Mouse (Mus musculus): ENCODE measurements around the gene Chrm1. TPM values are rescaled to one million over a fixed set of nuclear protein-coding genes. Genes with fewer than 3 reads are reported as not detected.
A peak's percentile ranks its signal among the peaks of the same experiment; 100 is the strongest.

Gene Chrm1
- not detected for total RNA-seq (2021)

GRCm38 (mm10) chr19:8663360-8663839, at the start of gene Chrm1:
Gene Chrm1, plus strand, starts transcription at chr19:8663789.
- intact Hi-C loops (cut with DNase I): loop anchor here (2.0 to 5.0 kb wide), 2 partner anchors 19 to 86 kb away; no protein-coding TSS in a partner anchor
- DNase-seq: no peak

- intact Hi-C loops (cut with DNase I): no loop called here
- no peak for DNase-seq
Observed at GRCm38 (mm10) chr19:8614343-8614742, 49.2 kb upstream of the Chrm1 start.

GRCm38 (mm10) chr19:8616314-8616713, 47.3 kb upstream of the Chrm1 start:
- intact Hi-C loops (cut with DNase I): no loop called here
- DNase-seq: no peak

GRCm38 (mm10) chr19:8617904-8618303, 45.7 kb upstream of the Chrm1 start, which contains the start of gene Slc22a6:
Gene Slc22a6, plus strand, starts transcription at chr19:8618039.
- DNase-seq: no peak
- intact Hi-C loops (cut with DNase I): no loop called here

GRCm38 (mm10) chr19:8621098-8621497, 42.5 kb upstream of the Chrm1 start:
- intact Hi-C loops (cut with DNase I): no loop called here
- no peak for DNase-seq

- intact Hi-C loops (cut with DNase I): no loop called here
- DNase-seq: peak in 1 of 2 experiments; percentile 30
Observed at GRCm38 (mm10) chr19:8630249-8630648, 33.3 kb upstream of the Chrm1 start.

GRCm38 (mm10) chr19:8630826-8631225, 32.8 kb upstream of the Chrm1 start:
- peak; percentile 20 to 37 for DNase-seq

GRCm38 (mm10) chr19:8632029-8632428, 31.6 kb upstream of the Chrm1 start:
- DNase-seq: no peak
- intact Hi-C loops (cut with DNase I): no loop called here

More at GRCm38 (mm10) chr19:8630826-8631225, 32.8 kb upstream of the Chrm1 start:
- intact Hi-C loops (cut with DNase I): no loop called here

GRCm38 (mm10) chr19:8642086-8642485, 21.5 kb upstream of the Chrm1 start:
- no peak for DNase-seq
- intact Hi-C loops (cut with DNase I): no loop called here

- no peak for DNase-seq
- intact Hi-C loops (cut with DNase I): no loop called here
Observed at GRCm38 (mm10) chr19:8646393-8646792, 17.2 kb upstream of the Chrm1 start.

- intact Hi-C loops (cut with DNase I): no loop called here
- peak; percentile 21 to 52 for DNase-seq
Observed at GRCm38 (mm10) chr19:8655833-8656232, 7.8 kb upstream of the Chrm1 start.

GRCm38 (mm10) chr19:8656341-8656740, 7.2 kb upstream of the Chrm1 start:
- intact Hi-C loops (cut with DNase I): no loop called here
- peak; percentile 27 to 28 for DNase-seq

GRCm38 (mm10) chr19:8661821-8662307, 1.7 kb upstream of the Chrm1 start:
- peak; percentile 19 to 28 for DNase-seq
- intact Hi-C loops (cut with DNase I): loop anchor here (2.0 to 5.0 kb wide), 2 partner anchors 21 to 85 kb away; no protein-coding TSS in a partner anchor

GRCm38 (mm10) chr19:8662337-8662736, 1.3 kb upstream of the Chrm1 start:
- intact Hi-C loops (cut with DNase I): loop anchor here (2.0 to 5.0 kb wide), 2 partner anchors 20 to 85 kb away; no protein-coding TSS in a partner anchor
- peak; percentile 35 to 69 for DNase-seq

- intact Hi-C loops (cut with DNase I): loop anchor here (2.0 to 5.0 kb wide), 2 partner anchors 19 to 87 kb away; no protein-coding TSS in a partner anchor
- DNase-seq: no peak
Observed at GRCm38 (mm10) chr19:8663911-8664421, 377 bp downstream of the Chrm1 start.

GRCm38 (mm10) chr19:8664859-8665258, 1.3 kb downstream of the Chrm1 start:
- DNase-seq: no peak
- intact Hi-C loops (cut with DNase I): loop anchor here (5.0 kb wide), 1 partner anchor 88 kb away; no protein-coding TSS in a partner anchor

- DNase-seq: no peak
- intact Hi-C loops (cut with DNase I): no loop called here
Observed at GRCm38 (mm10) chr19:8665746-8666145, 2.2 kb downstream of the Chrm1 start.

- intact Hi-C loops (cut with DNase I): no loop called here
- DNase-seq: no peak
Observed at GRCm38 (mm10) chr19:8672859-8673258, 9.3 kb downstream of the Chrm1 start.

GRCm38 (mm10) chr19:8673336-8674063, 9.9 kb downstream of the Chrm1 start:
- no peak for DNase-seq
- intact Hi-C loops (cut with DNase I): no loop called here

- peak; percentile 13 to 32 for DNase-seq
- intact Hi-C loops (cut with DNase I): no loop called here
Observed at GRCm38 (mm10) chr19:8679031-8679779, 15.6 kb downstream of the Chrm1 start.
